Mouse (Mus musculus) R1 (cell line): ENCODE measurements around the gene Mrtfa.
A peak's percentile ranks its signal among the peaks of the same experiment; 100 is the strongest.

Source experiments
- DNase-seq: peaks from one replicate; pipeline ENCODE4 v3.0.0-alpha.2; 2018; ENCODE audit warnings: low read depth, low spot score

Mrtfa gene

DNA sequence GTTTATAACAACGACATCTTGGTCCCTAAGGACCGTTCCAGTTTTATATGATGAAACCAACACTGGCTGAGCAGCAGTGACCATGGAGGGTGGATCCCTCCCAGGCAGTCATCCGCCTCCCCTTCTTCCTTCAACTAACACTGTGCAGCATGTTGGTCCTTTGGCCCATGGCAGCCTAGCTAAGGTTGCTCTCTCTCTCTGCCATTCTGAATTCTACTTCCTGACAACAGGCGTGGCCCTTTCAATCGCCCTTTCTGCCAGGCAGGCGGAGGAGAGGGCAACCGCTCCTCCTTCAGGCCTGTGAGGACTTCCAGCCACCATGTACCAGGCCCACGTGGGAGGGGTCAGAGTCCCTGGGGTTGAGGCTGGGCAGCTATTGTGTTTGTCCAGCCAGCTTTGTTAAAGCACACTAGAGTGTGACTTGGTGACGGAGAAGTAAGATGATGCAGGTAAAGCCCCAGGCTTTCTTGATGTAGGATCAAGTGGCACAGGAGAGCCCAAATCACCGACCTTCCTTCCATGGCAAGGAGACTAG lies 159.6 kb downstream of the Mrtfa start:
- no peak for DNase-seq

DNA sequence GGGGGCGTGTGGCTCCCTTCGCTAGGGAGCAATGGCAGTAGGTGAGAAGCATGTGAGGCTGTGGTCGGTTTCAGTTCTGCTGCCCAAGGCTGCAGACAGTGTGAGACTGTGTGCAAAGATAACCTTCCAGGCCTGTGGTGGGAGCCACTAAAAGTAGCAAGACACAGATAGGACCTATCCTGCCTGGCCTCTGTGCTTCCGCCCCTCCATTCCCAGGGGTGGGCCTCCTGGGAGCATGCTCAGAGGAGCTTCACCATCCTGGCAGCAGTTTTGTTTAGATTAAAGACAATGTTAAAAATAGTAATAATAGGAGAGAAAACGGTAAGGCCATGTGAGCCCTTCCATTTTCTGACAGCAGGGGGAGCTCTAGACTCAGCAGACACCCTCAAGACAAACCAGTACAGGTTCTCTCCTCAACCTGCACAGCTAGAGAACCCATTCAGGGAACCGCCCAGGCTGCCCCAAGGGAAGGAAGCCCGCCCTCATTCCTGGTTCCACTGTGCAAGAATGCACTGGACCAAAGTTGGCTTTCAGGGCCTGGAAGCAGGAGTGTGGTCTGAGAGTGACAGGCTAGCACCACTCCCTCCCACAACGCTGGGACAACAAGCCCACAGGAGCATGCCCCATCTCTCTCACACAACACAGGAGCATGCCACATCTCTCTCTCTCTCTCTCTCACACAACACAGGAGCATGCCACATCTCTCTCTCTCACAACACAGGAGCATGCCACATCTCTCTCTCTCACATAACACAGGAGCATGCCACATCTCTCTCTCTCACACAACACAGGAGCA lies 163.0 kb downstream of the Mrtfa start:
- DNase-seq = peak; percentile 86

DNA sequence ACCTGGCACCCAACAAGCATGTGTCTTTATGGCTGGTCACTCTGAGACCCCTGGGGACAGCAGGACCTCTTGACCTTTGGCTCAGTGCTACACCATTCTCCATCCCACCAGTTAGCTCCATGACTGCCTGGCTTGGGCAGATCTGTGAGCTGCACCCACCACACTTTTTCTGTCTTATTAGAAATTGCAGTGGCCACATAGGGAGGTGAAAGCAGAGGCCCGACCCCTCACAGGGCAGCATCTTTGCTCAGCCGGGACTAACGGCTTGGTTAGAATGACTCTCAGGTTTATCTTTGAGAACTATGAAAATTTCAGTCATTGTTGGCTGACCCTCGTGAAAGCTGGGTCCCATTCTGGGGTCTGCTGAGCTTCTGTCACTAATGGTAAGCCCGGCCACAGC lies 163.7 kb downstream of the Mrtfa start:
- DNase-seq = no peak

DNA sequence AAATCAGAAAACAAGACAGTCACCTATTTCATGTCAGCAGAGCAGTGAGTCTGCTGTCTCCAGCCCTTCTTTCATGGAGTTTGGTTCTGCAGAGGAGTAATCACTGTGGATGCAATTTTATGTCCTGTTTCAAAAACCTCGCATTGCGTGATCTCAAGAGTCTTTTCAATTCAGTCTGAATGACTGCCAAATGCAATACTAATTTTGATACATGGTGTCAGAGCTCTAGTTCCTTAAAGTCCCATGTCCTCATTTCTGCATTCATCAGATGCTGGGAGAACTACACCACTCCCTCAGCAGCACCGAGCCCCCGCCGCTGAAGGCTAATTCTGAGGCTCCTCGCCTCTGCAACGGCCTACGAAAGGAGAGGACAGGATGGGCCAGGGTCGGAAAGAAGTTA lies 166.7 kb downstream of the Mrtfa start:
- no peak for DNase-seq

DNA sequence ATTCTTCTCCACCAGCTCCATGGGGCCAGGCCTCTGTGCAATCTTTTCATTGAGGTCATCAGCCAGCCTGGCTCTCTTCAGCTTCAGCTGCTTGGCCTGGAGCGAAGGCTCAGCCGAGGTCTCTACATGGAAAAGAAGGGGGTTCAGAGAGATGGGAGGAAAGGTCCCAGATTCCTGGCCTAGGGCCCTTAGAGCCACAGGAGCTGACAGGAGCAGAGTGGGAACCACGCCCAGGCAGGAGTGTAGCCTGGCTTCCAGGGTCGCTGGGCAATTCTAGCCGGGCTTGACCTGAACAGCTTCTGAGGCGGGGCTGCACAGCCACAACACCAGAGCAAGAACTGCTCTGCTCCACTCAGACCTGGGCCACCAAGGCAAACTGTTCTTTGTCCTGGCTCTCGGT lies 168.1 kb downstream of the Mrtfa start:
- no peak for DNase-seq

DNA sequence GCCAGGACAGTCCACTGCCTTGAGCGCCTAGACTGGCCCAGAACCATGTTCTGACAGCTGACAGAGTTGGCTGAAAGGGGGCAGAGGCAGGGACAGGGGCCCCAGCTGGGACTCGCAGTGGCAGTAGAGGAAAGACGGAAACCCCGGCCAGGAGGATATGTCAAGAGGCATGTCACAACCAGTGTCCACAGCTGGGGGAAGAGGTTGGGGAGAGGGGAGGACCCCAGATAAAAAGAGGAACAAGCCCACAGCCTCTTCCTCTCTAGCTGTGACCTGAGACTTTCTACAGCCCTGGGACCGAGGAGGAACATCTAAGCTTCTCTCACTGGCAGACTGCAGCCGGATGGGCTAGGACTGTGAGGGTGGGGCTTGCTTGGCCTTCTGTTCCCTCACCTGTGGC lies 169.2 kb downstream of the Mrtfa start:
- no peak for DNase-seq

DNA sequence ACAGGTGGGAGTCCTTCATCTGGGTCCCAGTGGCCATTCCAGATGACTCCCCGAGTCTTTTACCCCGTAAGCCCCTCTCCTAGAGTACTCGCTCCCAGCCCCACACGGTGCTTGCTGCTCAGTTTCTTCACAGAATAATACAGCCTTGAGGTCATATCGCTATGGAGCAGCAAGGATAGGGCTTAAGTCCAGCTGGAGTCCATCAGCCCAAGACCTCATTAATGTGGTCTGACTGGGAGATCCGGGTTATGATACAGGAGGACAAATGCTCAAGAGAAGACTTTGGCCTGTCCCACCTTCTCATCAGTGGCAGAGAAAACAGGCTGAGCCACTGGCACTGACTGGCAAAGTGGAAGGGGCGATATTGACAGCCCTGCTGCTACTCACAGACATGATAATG lies 173.2 kb downstream of the Mrtfa start:
- DNase-seq = no peak

DNA sequence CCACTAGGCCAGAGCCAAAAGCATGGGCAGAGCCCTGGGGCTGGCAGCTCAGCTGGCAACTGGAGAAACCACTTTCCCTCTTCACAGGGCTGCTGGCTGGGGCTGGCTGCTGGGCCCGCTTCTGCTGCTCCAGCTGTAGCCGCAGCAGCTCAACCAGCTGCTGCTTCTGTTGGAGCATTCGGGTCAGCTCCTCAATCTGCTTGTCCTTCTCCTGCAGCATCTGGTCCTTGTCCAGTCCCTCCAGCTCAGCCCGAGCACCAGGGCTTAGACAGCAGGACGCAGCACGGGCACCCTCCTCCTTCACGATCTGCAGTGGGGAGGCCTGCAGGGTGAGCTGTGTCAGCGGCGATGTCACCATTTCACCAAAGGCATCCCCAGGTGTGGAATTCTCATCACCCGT lies 174.1 kb downstream of the Mrtfa start:
- no peak for DNase-seq

DNA sequence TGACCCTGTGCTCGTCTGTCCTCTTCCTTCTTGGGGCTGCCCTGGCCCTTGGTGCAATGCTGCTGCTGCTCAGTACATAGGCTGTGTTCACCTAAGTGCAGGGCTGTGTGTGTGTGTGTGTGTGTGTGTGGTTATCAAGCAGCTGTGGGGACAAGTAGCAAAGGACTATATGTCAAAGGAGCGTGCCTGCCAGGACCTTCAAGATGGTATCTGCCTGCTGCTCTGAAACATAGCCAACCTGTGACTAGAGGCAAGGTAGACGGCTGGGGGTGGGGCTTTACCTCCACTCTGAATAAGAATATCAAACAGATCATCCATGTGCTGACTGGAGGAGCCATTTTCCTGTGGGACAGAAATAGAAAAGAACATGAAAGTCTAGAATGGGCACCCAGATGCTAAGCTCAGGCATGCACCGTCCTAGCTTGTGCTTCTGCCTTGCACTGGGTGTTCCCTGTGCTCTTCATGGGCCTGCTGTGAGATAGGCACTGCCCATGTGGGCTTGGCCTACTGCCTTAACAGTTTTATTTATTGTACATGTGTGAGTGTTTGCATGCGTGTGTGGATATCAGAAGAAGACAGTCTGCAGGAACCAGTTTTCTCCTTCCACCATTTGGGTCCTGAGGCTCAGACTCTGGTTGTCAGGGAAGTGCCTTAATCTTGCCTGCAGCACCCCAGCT lies 175.4 kb downstream of the Mrtfa start:
- no peak for DNase-seq

DNA sequence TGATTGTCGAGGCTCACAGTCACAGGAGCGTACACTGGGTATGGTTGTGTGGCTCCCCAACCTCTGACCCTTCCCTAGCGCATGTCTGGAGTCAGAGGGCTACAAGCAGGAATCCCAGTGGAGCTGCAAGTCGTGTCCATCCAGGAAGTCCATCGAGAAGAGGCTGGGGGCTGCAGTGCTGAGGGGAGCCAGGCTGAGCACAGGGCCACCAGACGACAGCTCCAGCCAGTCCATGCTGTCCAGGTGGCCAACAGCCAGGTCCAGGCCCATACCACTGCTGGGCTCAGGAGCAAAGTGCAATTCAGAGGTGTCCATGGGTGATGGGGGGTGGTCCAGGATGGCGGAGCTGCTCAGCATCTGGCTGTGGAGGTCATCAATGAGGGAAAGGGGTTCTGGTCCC lies 177.4 kb downstream of the Mrtfa start:
- DNase-seq = no peak

DNA sequence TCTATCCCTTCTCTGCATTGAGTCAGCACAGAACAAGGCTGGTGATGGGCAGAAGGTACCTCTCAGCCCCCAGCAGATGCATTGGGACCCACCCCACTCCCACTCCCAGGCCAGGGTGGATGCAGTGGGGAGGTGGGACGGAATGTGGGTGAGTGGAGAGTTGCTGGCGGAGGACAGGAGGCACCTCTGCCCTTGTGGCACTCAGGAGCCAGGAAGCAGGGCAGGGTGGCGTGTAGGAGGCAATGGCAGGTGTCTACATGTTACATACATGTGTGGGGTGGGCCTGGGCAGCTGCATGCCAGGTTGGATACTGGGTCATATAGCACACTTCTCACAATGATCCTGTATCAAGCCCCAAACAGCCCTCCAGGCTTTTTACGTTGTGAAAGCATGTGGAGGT lies 178.2 kb downstream of the Mrtfa start:
- no peak for DNase-seq

DNA sequence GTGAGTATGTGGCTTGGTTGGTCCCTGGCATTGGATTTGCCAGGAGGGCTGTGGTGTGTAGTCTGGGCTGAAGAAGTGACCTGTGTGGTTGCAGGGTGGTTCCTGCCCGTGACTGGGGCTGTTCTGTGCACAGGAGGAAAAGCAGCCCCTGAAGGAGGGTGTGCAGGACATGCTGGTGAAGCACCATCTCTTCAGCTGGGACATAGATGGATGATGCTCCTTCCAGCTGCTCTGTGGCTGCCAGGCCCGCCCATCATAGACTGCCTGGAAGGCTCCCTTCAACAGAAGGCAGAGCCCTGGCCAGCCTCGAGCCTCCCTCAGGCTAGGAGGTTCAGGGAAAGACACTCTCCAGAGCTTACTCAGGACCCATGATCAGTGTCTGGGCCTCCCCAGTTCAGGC lies 179.0 kb downstream of the Mrtfa start:
- no peak for DNase-seq

DNA sequence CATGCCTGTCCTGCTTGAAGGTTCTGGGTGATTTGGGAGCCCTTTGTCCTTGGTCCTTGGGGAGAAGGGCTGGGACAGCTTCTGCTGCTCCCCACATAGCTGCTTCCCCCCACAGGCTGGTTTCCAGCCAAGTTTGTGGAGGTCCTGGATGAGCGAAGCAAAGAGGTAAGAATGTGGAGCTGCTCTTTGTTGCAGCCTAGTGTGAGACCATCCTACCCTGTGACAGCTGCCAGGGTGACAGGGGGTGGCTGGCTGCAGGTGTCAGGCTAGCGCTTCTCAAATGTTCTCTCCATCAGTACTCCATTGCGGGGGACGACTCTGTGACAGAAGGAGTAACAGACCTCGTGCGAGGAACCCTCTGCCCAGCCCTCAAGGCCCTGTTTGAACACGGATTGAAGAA lies 180.4 kb downstream of the Mrtfa start:
- no peak for DNase-seq

DNA sequence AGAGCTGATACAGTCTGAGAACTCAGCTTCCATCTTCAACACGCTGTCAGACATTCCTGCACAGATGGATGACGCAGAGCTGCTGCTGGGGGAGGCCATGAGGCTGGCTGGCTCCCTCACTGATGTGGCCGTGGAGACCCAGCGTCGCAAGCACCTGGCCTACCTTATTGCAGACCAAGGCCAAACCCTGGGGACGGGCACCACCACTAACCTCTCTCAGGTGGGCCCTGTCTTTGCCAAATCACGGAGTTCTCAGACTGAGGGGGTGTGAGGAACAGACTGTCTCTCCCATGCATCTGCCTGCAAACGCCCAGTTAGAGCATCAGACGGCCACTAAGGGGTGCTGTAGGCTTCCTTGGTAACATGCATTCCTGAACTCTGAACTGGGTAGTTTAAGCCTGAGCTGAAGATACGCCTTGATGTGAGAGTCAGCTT lies 181.9 kb downstream of the Mrtfa start:
- peak; percentile 85 for DNase-seq

DNA sequence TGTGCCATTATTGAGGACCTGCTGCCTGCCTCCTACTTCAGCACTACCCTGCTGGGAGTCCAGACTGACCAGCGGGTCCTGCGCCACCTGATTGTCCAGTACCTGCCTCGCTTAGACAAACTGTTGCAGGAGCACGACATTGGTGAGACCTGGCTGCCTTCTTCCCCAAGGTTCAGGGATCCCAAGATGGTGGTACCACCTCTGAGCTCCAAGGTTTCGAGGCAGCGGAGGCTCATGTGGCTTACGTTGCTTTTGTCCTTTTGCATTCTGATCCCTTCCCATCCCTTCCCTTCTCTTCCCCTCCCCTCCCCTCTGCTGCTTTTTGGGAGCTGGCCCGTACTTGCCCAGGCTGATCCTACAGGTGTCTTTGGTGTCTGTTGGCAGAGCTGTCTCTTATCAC lies 182.7 kb downstream of the Mrtfa start:
- no peak for DNase-seq

DNA sequence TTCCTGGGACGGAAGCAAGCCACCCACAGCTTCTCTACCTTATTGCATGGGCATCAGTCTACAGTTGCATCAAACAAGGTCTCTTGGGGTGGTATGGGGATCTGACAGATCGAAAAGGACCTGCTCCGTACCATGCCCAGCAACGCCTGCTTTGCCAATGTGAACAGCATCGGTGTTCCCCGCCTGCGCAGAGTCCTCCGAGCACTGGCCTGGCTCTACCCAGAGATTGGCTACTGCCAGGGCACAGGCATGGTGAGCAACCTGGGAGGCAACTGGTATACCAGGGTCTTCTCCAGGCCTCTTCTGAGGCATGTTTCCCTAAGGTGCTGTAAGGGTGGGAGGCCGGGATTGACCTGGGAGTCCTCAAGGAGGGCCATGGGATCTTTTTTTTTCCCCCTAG lies 183.2 kb downstream of the Mrtfa start:
- DNase-seq = no peak

DNA sequence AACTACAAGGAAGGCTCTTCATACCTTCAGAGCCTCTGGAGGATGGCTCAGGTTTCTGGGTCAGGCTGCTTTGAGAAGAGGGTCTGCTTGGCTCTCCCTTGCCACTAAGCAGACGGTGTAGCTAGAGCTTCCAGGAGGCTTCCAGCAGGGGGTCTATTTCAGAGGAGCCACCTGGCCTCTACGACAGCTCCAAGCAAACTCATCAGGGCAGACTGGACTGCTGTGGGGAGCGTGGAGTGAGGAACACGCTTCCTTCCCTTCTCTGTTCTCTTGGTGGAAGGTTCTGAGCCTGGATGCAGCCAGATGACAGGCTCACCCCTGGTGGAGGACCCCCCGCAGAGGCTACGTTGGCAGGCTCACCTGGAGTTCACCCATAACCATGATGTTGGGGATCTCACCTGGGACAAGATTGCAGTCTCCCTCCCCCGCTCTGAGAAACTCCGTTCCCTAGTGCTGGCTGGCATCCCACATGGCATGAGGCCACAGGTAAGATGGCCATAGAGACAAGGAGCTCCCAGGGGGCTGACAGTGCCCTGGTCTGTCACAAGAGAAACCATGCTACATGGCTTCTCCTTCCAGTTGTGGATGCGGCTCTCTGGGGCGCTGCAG lies 184.3 kb downstream of the Mrtfa start:
- no peak for DNase-seq

DNA sequence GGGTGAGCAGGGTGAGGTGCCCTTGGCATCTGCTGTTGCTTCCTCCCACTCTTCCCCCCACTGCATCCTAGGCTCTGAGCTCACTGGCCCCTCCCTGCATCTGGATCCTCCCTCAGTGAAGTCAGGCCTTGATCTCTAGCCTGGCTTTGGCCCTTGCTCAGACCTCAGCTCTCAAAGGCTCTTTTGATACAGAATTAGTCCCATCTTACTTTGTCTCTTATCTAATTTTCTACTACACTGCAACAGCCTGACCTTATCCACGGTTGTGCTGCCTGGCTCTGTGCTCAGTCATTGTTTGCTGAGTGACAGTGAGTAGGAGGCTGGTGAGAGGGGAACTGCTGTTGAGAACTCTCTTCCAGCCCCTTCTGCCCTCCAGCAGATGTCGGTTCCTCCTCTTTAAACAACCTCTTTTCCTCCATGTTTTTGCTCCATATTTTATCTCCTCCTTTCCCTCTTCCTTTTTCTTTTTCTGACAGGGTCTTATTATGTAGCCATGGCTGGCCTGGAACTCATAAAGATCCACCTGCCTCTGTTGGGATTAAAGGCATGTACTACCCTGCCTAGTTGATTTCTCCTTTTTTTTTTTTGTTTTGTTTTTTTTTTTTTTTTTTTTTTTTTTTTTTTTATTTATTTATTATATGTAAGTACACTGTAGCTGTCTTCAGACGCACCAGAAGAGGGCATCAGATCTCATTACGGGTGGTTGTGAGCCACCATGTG lies 190.0 kb downstream of the Mrtfa start:
- no peak for DNase-seq

DNA sequence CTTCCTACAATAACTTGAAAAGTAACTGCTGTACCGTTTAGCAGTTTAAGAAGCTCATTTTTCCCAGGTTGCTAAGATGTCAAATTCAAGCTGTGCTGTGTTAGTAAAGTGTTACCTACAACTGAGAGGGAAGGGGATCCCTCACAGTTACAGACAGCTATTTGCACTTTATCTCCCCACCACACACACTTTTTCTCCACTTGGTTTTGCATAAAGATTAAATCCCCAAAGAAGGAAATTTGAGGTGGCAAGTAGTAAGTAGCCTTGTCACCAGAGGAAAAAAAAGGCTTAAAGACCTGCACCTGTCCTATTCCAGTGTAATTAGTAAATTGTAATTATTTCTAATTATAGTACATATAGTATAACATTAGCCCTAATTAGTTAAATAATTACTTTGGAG lies 193.5 kb downstream of the Mrtfa start:
- no peak for DNase-seq

DNA sequence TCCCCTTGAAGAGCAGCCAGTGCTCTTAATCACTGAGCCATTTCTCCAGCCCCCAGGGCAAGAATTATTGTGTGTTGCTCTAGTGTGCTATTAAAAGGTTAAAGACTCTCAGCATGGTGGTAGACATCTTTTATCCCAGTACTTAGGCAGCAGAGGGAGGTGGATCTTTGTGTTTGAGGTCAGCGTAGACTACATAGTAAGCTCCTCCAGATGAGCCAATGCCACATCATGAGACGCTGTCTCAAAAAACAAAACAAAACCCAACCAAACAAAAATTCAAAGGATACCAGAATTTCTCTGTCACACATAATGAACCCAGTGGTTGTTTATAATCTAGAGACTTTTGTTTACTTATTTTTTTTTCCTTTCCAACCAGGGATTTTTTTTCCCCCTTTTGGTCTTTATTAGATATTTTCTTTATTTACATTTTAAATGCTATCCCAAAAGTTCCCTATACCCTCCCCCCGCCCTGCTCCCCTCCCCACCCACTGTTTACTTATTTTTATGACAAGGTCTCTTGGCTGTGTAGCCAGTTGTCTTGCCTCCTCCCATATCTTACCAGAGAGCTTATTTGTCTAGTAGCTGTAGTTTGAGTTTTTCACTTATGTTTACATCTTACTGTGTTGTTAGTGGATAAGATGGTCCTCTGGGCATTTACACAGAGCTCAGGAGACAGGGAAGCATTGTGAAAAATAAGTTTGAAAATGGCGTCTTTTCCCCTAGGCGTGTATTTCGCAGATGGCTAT lies 194.3 kb downstream of the Mrtfa start:
- no peak for DNase-seq

DNA sequence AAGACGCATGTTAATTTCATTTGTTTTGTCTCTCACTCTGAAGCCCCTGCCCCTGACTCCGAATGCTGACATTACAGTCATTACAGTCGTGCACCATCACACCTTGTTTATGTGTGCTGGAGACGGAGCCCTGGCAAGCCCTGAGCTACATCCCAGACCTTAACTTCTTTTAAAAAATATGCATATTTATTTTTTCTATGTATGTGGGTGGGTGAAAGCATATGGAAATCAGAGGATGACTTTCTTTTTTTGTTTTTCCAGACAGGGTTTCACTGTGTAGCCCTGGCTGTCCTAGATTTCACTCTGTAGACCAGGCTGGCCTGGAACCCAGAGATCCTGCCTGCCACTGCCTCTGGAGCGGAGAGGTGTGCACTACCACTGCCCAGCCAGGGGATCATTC lies 195.6 kb downstream of the Mrtfa start:
- no peak for DNase-seq
